Mouse (Mus musculus) liver, embryonic 18 days (tissue): ENCODE measurements around the gene C1rl. TPM values are rescaled to one million over a fixed set of nuclear protein-coding genes. Genes with fewer than 3 reads are reported as not detected.

Source experiments
- polyA plus RNA-seq: library from polyadenylated mRNA; depleted of rRNA; stranded (reverse); fragments of >200 nt; gene quantifications from 2 replicates; pipeline ENCODE4 v1.2.3, GENCODE M21; 2012; rRNA removed

Gene C1rl
- 14.3 and 16.2 TPM in 2 replicates for polyA plus RNA-seq

DNA sequence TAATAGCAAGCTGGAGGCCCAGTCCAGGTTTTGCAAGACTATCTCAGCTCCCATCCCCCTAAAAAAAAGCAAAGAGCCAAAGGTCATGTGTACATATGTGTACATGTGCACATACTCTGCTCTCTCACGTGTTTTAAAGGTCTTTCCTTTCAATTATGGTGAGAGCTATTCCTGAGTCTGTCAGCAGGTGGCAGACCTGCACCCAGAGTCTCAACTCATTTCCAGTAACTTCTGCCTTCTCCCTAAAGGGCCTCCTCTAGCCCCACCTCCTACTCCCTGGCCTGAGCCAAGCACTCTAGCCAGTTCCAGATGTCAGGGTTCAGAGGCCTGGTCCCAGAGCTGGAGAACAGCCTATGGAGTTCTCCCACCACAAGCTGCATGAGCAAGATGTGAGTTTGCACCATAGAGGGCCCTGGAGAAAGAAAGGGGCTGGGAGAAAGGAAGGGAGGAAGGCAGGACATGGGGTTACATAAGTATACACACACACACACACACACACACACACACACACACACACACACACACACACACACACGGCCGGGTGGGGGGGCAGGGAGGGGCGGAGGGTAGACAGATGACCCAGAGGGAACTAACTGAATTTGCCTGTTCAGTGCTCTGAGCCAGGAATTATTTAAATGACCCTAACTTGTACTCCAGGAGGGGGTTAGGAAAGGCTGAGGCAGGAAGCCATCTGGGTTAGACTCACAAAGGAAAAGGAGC, at the start of gene C1rl:
Gene C1rl, plus strand, starts transcription at position 272 of the 720 bp plus-strand sequence.

DNA sequence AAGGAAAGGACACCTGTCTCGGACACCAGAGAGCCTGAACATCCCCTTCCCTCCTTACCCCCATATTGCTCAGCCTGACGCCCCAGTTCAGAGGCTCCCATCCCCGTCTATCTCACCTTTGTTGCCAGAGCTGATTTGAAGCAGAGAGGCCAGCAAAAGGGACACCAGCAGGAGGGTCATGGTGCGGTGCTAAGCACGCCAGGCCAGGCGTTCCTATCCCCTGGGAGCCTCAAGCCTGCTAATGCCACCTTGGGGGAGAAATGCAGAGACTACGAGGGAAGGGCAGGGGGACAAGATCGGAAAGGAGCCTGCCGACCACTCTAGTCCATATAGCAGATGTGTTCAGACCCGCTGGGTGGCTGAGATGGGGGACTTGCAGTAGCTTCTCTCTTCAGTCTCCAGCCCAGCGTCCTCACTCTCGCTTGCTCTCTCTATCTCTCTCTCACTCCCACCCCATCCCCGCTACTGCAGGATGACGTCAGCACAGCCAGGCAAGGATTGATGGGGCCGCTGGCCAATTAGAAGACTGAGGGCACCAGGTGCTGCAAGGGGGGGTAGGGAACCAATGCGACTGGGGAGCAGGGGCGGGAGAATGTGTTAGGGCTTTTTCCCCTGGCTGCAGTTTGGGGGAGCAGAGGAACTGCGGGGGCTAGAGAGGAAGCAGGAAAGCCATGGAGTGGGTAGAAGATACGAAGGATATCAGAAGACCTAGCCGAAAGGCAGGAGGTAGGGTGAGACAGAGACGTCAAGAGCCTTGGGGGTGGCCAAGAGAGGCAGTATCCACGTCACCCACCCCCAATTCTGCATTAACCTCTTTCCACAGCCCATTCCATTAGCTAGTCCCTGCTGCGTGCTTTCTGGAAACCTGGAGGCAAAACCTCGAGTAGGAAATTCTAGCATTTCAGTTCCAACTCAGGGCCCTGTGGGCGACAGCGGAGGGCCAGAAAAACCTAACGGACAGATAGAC, 28.3 kb upstream of the C1rl start, which contains the start of gene Clstn3:
Gene Clstn3, minus strand, starts transcription at position 490 of the 967 bp plus-strand sequence.

DNA sequence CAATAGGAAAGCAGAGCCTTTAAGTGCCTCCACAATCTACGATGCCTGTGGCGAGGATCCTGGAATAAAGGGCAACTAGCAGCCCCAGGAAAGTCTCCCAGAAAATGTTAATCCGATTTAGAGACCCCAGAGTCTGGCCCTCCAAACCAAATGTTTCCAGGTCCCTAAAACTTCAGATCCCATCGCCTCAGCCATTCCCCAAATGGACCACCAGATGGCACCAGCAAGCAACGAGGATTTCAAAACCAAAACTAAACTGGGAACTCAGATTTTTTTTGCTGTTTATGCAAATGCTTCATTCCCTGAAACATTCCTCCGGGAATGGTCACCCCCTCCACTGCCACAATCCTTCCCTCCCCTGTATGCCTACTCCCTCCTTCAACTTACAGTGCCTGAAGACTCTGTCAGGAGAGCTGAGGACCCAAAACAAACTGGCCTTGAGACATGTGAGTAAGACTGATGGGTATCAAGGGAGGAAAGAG, 19.5 kb downstream of the C1rl start, which contains the start of gene C1ra:
Gene C1ra, plus strand, starts transcription at position 51 of the 482 bp plus-strand sequence.

DNA sequence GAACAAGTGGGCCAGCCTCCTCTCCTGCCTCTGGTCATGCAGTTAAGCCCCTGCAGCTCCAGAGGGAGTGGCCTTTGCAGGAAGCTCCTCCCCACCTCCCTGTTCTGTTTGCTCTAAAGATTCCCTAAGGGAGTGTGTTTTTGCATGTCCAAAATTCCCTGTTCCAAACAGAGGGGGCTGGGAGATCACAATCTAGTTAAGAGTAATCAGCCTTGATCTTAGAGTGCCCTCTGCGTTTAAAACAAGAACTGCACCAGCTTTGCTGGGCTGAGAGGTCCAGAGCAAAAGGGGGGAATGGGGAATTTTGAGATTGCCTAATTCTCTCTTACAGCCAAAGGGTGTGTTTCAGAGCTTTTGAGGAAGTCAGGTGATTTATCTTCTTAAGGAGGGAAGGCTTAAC, 49.4 kb downstream of the C1rl start, which contains the start of gene C1s1:
Gene C1s1, minus strand, starts transcription at position 76 of the 400 bp plus-strand sequence.

Other genes starting within 250 kb of the C1rl start
- 0.46 and 0.49 TPM in 2 replicates for gene Cd163, start 188.5 kb upstream of the C1rl start, polyA plus RNA-seq
- 20.7 and 22.3 TPM in 2 replicates for gene Pex5, start 78.0 kb upstream of the C1rl start, polyA plus RNA-seq
- 3.7 and 3.8 TPM in 2 replicates for gene Clstn3, start 28.3 kb upstream of the C1rl start, polyA plus RNA-seq
- 29.2 and 33.8 TPM in 2 replicates for gene C1ra, start 19.3 kb downstream of the C1rl start, polyA plus RNA-seq
- 152 and 156 TPM in 2 replicates for gene C1s1, start 49.2 kb downstream of the C1rl start, polyA plus RNA-seq
- not detected in 2 replicates for gene C1rb, start 77.2 kb downstream of the C1rl start, polyA plus RNA-seq
- gene C1s2, start 143.0 kb downstream of the C1rl start, polyA plus RNA-seq = 0.01 TPM in 1 of 2 replicates, not detected in the other
- gene Lpcat3, start 169.9 kb downstream of the C1rl start, polyA plus RNA-seq = 144 and 183 TPM in 2 replicates
- 72.1 and 82.3 TPM in 2 replicates for gene Emg1, start 219.1 kb downstream of the C1rl start, polyA plus RNA-seq
- gene Phb2, start 219.2 kb downstream of the C1rl start, polyA plus RNA-seq = 119 and 130 TPM in 2 replicates
- 33.5 and 37.1 TPM in 2 replicates for gene Ptpn6, start 245.6 kb downstream of the C1rl start, polyA plus RNA-seq
- gene Grcc10, start 248.3 kb downstream of the C1rl start, polyA plus RNA-seq = 75.8 and 79.2 TPM in 2 replicates